Mouse (Mus musculus) midbrain, embryonic 13.5 days (tissue): ENCODE results near the gene Cyfip1. TPM values are rescaled to one million over a fixed set of nuclear protein-coding genes. Genes with fewer than 3 reads are reported as not detected.

Experiments used
- polyA plus RNA-seq: library from polyadenylated mRNA; unstranded; fragments of >200 nt; fragmentation: Nextera tagmentation; extraction: Ambion mirVana; gene quantifications from 2 replicates; pipeline ENCODE4 v1.2.1, GENCODE M21; 2015

The Cyfip1 gene
- polyA plus RNA-seq, 1 experiment from 2014 or later, result 56.3 TPM

Other genes with a start within 250 kb of the Cyfip1 start
- 1.6 and 1.7 TPM in 2 replicates for gene Siglech, start 73.6 kb upstream of the Cyfip1 start, polyA plus RNA-seq
- gene Tubgcp5, start 47.6 kb upstream of the Cyfip1 start, polyA plus RNA-seq, result 40.8 and 44.5 TPM in 2 replicates
- gene Nipa2, start 120.7 kb downstream of the Cyfip1 start, polyA plus RNA-seq, result 33.2 and 34.5 TPM in 2 replicates
- 20.0 and 21.8 TPM in 2 replicates for gene Nipa1, start 178.2 kb downstream of the Cyfip1 start, polyA plus RNA-seq
- 47.4 and 50.4 TPM in 2 replicates for gene Herc2, start 208.5 kb downstream of the Cyfip1 start, polyA plus RNA-seq